Mouse (Mus musculus) brain, embryonic 14.5 days (tissue): ENCODE measurements around the gene Ren1. TPM values are rescaled to one million over a fixed set of nuclear protein-coding genes. Genes with fewer than 3 reads are reported as not detected.

ENCODE experiments used
- DNase-seq: peaks from one replicate; pipeline ENCODE4 v3.0.0-alpha.2; 2011; ENCODE audit warnings: low read depth
- CTCF ChIP-seq: fragments of 200-500 bp; IDR thresholded peaks from 2 replicates; pipeline ENCODE4 v1.5.1; 2012; ENCODE audit warnings: inconsistent platforms, mild to moderate bottlenecking, moderate library complexity, borderline replicate concordance; ENCODE audit not compliant: insufficient read depth, insufficient read length; ENCODE audit errors: extremely low read depth
- POLR2A ChIP-seq: fragments of 200-500 bp; IDR thresholded peaks from 2 replicates; pipeline ENCODE4 v1.6.1; 2012; ENCODE audit warnings: mild to moderate bottlenecking, inconsistent platforms, borderline replicate concordance; ENCODE audit not compliant: poor library complexity, insufficient read depth, insufficient read length, severe bottlenecking; ENCODE audit errors: extremely low read depth
- polyA plus RNA-seq: library from polyadenylated mRNA; depleted of rRNA; stranded (reverse); fragments of >200 nt; gene quantifications from 2 replicates; pipeline ENCODE4 v1.2.3, GENCODE M21; 2012

Gene Ren1
- polyA plus RNA-seq, 1 experiment = 4.5 TPM

DNA sequence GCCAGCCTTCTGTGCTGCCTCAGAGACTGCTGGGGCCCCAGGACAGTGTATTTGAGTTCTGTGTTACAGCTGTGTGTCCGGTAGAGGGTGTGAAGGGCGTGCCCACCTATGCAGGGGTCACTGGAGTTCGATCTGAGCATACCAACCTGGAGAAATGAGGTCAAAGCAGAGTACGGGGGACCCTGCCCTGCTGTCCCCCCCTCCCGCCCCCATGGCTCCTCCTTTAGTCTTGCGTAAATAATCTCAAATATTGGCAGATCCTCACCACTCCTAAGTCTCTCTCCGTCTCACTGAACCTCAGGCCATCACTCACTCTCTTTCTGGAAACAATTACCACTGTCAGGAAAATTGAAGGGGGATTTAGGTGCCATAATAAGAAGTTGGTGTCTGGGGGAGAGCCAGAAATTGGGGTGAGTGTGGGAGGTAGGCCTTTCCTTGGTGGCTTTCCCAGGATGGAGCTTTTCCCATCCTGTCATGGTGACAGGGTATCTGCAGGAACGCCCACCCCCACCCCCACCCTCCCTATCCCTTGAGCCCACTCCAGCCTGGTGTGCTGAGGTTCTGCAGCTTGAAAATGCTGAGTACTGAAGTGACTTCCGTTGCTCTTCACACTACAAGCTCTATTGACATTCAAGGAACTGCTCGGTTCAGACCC is 16.8 kb downstream of the Ren1 start:
- no peak for DNase-seq
- no peak for TF ChIP-seq CTCF
- TF ChIP-seq POLR2A = no peak

DNA sequence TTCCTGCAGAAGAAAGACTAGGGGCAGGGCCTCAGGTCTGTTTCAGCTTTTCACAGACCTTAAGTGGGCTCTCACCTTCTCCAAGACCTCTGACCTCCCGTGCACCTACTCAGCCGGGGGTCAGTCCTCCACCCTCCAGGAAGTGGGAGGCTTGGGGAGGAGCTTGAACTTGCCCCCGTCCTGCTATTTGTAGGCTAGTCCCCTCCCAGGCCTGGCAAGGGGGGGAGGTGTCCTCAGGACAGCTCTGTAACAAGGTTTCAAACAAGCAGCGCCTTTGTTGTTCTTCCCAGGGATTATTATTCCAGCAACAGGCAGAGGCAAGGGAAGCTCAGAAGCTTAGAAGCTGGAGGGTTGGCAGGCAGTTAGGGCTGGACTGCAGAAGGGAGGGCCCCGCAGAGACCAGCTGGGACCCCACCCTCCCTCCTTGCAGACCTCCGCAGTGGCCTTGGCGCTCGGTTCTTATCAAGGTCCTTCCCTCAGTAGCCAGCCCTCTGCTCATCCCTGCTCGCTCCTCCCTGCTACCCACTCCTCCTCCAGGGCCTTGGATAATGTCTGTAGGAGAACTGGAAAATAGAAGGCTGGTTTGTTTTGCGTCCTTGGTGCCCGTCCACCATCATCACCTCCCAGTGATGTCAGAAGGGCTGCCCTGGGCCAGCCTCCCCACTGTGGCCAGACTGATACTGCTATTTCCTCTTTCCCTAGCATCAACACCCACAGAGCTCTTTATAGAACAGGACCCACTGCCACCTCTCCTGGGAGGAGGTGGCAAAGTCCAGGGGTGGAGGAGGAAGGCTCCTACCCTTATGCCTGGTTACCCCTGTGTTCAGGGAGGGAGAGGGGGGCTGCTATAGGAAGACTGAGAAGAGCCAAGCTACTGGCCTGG is 17.5 kb downstream of the Ren1 start:
- peak; percentile 61 for DNase-seq
- TF ChIP-seq CTCF (no peak), POLR2A (no peak)

DNA sequence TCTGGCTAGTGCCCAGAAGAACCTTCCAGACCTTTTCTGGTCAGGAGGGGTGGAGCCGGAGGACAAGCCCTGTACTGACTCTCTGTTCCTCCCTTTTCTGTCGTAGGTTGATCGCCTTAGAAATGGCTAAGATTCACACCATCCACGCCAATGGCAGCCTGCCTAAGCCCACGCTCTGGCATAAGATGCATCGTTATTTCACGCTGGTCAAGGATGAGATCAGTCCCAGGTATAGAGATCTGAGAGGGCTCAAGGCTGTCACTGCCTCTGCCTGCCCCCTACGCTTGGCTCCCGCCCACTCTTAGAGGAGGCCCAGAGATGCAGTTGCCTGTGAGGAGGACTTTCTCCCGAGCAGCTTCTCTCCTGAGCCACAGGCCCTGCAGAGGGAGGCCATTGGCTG is 18.3 kb downstream of the Ren1 start:
- no peak for TF ChIP-seq CTCF
- no peak for DNase-seq

DNA sequence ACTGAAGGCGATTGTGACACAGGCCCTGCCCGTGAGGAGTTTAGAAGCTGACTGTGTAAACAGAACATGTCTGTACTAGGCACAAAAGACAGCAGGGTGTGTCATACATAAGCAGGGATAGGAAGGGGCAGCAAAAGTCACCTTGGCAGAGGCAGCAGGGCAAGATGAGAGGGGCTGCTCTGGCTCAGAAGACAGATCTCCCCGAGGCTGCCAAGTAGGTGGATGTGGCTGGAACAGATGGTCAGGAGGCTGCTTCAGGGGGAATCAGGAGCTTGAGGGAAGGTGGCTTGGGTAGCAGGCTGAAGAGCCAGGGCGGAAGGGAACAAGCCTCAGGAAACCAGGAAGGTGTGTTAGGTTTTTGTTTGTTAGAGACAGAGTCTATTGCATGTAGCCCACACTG is 20.0 kb downstream of the Ren1 start:
- TF ChIP-seq CTCF = no peak
- no peak for TF ChIP-seq POLR2A
- no peak for DNase-seq

DNA sequence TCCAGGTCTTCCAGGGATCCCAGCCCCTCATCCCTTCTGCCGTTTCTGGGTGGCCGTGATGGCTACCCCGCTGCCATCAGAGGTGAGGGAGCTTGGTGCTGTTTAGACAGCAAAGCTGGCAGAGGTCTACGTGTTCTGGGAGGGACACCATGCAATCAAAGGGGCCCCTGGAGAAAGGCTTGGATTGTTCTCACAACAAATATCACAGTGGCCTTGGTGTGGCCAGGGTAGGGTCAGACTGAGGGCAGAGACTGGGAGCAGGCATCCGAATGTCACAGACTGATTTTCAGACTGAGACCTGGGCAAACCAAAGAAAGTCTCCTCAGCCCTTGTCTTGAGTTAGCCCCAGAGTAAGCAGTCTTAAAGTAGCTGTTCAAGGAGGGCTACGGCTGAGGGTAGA is 21.1 kb downstream of the Ren1 start:
- no peak for DNase-seq
- TF ChIP-seq CTCF = no peak
- TF ChIP-seq POLR2A = no peak

DNA sequence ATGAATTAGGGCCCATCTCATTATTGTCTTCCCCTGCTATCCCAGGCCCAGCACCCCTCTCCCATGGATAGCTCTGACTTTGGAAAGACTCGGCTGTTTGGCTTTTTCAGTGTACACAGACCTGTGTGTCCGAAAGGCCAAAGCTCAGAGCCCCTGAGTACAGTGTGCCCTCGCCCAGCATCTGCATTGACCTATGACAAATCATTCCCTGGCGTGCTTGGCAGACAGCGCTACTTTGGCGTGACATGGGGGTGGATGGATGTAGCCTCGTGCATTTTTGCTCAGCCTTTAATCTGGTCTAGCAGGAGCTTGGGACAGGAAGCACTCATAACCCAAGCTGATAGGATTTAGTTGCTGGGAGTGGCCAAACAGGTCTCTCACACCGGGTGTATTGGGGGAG is 21.8 kb downstream of the Ren1 start:
- TF ChIP-seq CTCF (no peak), POLR2A (no peak)
- no peak for DNase-seq

DNA sequence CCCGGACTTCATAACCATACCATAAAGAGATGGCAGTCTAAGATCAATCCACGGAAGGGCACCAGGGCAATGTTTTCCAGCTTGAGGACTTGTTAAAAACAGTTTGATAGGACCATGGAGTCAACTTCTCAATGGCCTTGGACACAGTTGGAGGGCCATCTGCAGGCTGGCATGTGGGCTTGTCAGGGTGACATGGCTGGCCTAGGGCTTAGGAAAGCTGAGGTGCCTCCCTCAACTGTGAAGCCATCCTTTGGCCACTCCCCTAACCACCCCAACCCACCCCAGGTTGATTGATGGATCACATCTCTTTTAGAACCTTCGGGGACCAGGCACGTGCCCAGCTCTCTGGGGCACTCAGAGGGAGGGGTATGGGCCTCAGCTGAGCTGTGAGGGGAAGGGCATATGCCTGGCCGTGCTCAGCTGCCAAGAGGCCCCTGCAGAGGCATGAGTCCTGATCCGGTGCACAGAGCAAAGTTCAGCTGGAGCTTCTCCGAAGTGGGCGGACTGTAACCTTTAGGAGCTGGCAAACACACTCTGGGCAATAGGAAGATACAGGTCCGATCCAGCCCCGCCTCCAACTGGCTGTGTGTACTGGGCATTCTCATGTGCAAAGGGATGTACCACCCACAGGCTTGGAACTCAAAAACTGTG is 25.5 kb downstream of the Ren1 start:
- no peak for DNase-seq

DNA sequence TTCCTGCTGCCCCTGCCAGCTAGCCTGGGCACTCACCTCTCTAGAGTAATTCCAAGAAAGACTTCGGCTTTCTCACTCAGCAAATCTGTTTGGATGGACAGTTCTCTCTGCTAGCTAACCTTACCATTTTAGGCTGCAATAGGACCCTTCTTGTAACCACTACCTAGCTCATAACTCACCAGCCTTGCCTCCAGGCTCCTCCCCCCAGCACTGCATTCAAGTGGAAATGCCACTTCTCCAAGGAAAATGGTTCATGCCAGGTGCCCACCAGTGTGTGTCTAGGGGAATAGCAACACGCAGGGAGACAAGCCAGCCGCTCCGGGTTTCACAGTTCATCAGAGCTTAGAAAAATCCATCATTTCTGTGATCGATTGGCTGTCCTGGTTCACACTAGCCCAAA is 27.2 kb downstream of the Ren1 start:
- no peak for DNase-seq
- no peak for TF ChIP-seq POLR2A
- no peak for TF ChIP-seq CTCF

More for the DNA sequence above, 25.5 kb downstream of the Ren1 start:
- no peak for TF ChIP-seq CTCF

DNA sequence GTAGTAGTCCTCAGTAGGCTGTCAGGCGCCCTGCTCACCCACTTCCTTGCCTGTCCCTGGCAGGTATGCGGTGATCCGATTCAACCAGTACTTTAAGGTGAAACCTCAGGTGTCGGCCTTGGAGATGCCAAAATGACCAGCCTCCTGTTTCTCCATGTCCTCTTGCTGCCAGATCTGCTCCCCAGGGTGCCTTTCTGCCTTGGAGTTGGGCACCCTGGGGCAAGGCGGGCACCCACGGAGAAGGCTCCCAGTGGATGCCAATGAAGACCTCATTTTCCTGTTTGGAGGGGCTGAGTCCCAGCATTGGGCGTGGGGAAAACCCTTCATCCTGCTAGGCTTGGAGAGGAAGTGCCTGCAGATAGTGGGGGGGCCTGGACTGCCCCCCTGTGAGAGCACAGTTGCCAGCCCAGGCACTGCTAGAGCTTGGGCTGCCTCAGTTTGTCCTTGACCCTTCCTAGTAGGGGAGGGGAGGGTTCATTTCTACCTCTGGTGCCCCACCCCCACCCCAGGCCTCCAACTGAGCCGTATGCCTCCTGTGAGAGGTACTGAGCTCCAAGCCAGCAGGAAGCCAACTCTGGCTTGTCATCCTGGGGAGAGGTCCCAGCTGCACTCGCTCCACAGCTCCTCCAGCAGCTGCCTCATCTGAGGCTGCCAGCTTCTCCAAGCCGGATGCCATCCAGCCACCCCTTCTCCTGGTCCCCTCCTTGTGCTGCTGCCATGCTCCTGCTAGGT is 29.1 kb downstream of the Ren1 start:
- TF ChIP-seq POLR2A (no peak), CTCF (no peak)

DNA sequence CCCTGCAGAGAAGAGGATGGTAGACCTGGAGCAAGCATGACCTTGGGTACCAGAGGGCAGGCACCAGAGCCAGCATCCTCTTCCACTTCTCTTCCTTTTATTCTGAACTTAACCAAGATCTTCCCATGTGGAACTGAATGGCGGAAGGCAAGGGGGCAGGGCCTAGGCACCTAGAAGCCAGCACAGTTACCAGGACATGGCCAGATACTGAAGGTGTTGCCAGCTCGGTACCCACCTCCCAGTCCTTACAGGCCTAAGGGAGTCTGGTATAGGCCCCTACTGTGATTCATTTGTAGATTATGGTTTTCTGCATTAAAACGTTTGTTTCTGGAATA is 29.6 kb downstream of the Ren1 start:
- DNase-seq = no peak
- TF ChIP-seq POLR2A (no peak), CTCF (no peak)

More for the DNA sequence above, 29.1 kb downstream of the Ren1 start:
- no peak for DNase-seq

DNA sequence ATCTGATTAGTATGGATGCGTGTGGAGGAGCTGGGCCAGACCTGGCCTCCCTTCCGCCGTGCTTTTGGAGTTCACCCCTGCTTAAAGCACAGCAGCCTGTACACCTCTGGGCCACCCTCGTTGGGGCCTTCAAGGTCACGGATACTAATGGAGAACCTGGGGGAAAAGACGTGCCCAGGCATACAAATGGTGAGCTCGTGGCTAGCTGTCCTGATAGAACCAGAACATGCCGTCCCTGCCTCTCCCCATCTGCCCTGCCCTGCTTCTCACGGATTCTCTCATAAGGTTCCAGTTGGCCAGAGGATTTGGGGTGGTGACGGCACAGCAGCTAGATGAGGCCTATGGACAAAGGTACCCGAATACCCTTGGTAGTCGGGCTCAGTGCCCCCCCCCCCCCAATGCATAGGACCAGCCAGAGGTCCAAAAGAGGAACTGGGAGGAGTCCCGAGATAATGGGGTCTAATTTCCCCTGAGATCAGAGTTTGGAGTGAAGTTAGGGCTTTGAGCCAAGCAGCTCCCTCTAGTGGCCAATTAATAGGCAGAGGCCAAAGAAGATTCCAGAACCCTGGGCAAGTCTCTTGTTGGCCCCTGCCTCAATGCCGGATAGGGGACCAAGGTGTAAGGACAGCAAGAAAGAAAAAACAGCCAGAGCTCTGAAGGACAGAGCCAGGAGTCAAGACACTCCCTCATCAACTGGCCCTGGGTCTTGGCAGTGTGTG is 30.2 kb downstream of the Ren1 start:
- DNase-seq = peak; percentile 56
- no peak for TF ChIP-seq POLR2A
- peak; percentile 75 for TF ChIP-seq CTCF

DNA sequence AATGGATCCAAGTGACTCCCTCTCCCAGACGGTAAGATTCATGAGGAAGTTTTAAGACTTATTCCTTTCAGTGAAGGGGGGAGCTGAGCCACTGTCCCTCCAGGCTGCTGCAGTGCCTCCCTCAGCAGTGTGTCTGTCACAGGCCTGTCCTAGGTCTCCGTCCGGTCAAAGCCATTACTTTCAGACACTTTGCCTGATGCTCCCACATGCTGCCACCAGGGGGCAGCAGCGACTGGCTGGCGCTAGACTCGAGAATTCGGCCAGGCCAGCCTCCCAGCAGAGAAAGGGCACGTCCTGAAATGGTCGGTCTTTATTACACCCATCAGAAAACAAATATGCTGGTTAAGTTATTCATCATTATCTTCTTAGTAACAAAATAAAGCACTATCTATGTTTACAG is 31.7 kb downstream of the Ren1 start:
- TF ChIP-seq CTCF (peak; percentile 98), POLR2A (no peak)

More for the DNA sequence above, 31.7 kb downstream of the Ren1 start:
- peak; percentile 81 for DNase-seq
